In genomic region chr4:155491529-155492130, GRCm38 (mm10) we compare ENCODE assay signal across 8 mouse cellular contexts. TPM values are rescaled to one million over a fixed set of nuclear protein-coding genes. Genes with fewer than 3 reads are reported as not detected.
A peak's percentile ranks its signal among the peaks of the same experiment; 100 is the strongest.
DNase-seq lines count a peak whose midpoint lies in the region; ATAC-seq and TF ChIP-seq lines count a peak whose summit lies in the region.

No protein-coding gene starts in this region.

- peak overlapping the region; percentile 89 for H3K4me2 ChIP-seq in heart, embryonic 13.5 days
- peak overlapping the region; percentile 79 for H3K4me2 ChIP-seq in forebrain, embryonic 13.5 days
- H3K4me2 ChIP-seq in liver, embryonic 11.5 days, result peak overlapping the region; percentile 78

- no peak for TF ChIP-seq CTCF in olfactory bulb, adult 2 months (IDR thresholded peaks at IDR 0.05; ENCODE audit: insufficient read depth, low read depth, low read length)

- peak overlapping the region; percentile 79 for H3K4me3 ChIP-seq in heart, embryonic 13.5 days
- peak overlapping the region; percentile 100 for H3K4me3 ChIP-seq in forebrain, embryonic 13.5 days
- peak overlapping the region; percentile 93 for H3K4me3 ChIP-seq in liver, embryonic 11.5 days (ENCODE audit: low read depth, low read length)
- H3K4me3 ChIP-seq in olfactory bulb, adult 2 months (ENCODE audit: insufficient read depth, low read depth, low read length), result peak overlapping the region; percentile 97

- DNase-seq in heart, adult 9 months (ENCODE audit: low spot score in 2 of 2), result no peak
- DNase-seq in ES-CJ7 (ENCODE audit: low read depth, low spot score), result peak; percentile 37
- peak; percentile 75 for DNase-seq in liver, embryonic 11.5 days (ENCODE audit: low spot score)
- DNase-seq in urinary bladder, postnatal 36 days (ENCODE audit: low spot score in 2 of 2), result no peak
- no peak for DNase-seq in cerebellum, postnatal 4 days (ENCODE audit: low spot score in 2 of 2)

- peak overlapping the region; percentile 93 for H3K27ac ChIP-seq in heart, embryonic 13.5 days (replicated peaks)
- peak overlapping the region; percentile 94 for H3K27ac ChIP-seq in forebrain, embryonic 13.5 days
- peak overlapping the region; percentile 85 for H3K27ac ChIP-seq in liver, embryonic 11.5 days (ENCODE audit: low read depth, low read length)
- peak overlapping the region; percentile 82 for H3K27ac ChIP-seq in olfactory bulb, adult 2 months (ENCODE audit: insufficient read depth, low read depth, low read length)

- H3K9me3 ChIP-seq in heart, embryonic 13.5 days, result no peaks in the 10 kb centered on the region
- no peaks in the 10 kb centered on the region for H3K9me3 ChIP-seq in forebrain, embryonic 13.5 days (replicated peaks)
- H3K9me3 ChIP-seq in liver, embryonic 11.5 days (ENCODE audit: control insufficient read depth, low read length), result no peaks in the 10 kb centered on the region

- no peak for TF ChIP-seq POLR2A in olfactory bulb, adult 2 months (IDR thresholded peaks at IDR 0.05; ENCODE audit: insufficient read depth, low read depth, low read length)

- under 1% methylated on average over 49 of the region's 54 CpGs for WGBS in heart, embryonic 13.5 days
- WGBS in forebrain, embryonic 13.5 days, result under 1% methylated on average over 39 of the region's 54 CpGs
- under 1% methylated on average over 53 of the region's 54 CpGs for WGBS in liver, embryonic 11.5 days
- WGBS in olfactory bulb, adult 2 months, result 1% methylated on average over 54 of the region's 54 CpGs

- peaks cover 76% of the 10 kb centered on the region for H3K4me1 ChIP-seq in heart, embryonic 13.5 days
- H3K4me1 ChIP-seq in forebrain, embryonic 13.5 days, result peaks cover 51% of the 10 kb centered on the region
- H3K4me1 ChIP-seq in liver, embryonic 11.5 days (replicated peaks; ENCODE audit: control insufficient read depth, insufficient read depth, low read length), result peaks cover 59% of the 10 kb centered on the region
- H3K4me1 ChIP-seq in olfactory bulb, adult 2 months (ENCODE audit: control insufficient read depth, insufficient read depth, low read length), result peaks cover 9% of the 10 kb centered on the region; the same call in 1 of the 2 replicates

- H3K9ac ChIP-seq in heart, embryonic 13.5 days, result peak overlapping the region; percentile 100
- peak overlapping the region; percentile 100 for H3K9ac ChIP-seq in forebrain, embryonic 13.5 days
- peak overlapping the region; percentile 95 for H3K9ac ChIP-seq in liver, embryonic 11.5 days (ENCODE audit: low read depth, low read length)

- no peaks in the 10 kb centered on the region for H3K27me3 ChIP-seq in heart, embryonic 13.5 days (replicated peaks)
- no peaks in the 10 kb centered on the region for H3K27me3 ChIP-seq in forebrain, embryonic 13.5 days
- no peaks in the 10 kb centered on the region for H3K27me3 ChIP-seq in liver, embryonic 11.5 days (replicated peaks; ENCODE audit: control insufficient read depth, insufficient read depth, low read length)

- peak; percentile 5; the same call in 1 of the 2 replicates for ATAC-seq in heart, embryonic 13.5 days (ENCODE audit: extremely low read depth, insufficient number of reproducible peaks, low FRiP score, low TSS enrichment)
- peak; percentile 75 for ATAC-seq in forebrain, embryonic 13.5 days
- ATAC-seq in liver, embryonic 11.5 days (replicated peaks; ENCODE audit: low FRiP score), result peak; percentile 36; the same call in 1 of the 2 replicates

- H3K36me3 ChIP-seq in heart, embryonic 13.5 days, result no peaks in the 10 kb centered on the region
- no peaks in the 10 kb centered on the region for H3K36me3 ChIP-seq in forebrain, embryonic 13.5 days (ENCODE audit: poor library complexity, severe bottlenecking)
- no peaks in the 10 kb centered on the region for H3K36me3 ChIP-seq in liver, embryonic 11.5 days (ENCODE audit: control insufficient read depth, insufficient read depth, low read length)

RNA-seq across cellular contexts. Expression of gene Gnb1, which starts 0.5 kb away (rescaled TPM):
- polyA plus RNA-seq in heart, embryonic 13.5 days (2015; fragmentation: Nextera tagmentation; extraction: Ambion mirVana), result 345 and 378 TPM in 2 replicates
- 937 and 949 TPM in 2 replicates for polyA plus RNA-seq in forebrain, embryonic 13.5 days (2015; fragmentation: Nextera tagmentation; extraction: Ambion mirVana)
- 273 and 277 TPM in 2 replicates for polyA plus RNA-seq in liver, embryonic 11.5 days (2014; fragmentation: Nextera tagmentation; extraction: Ambion mirVana)
- polyA plus RNA-seq in olfactory bulb, adult 2 months (2012; ENCODE audit: insufficient read depth, insufficient read length, low replicate concordance, missing spikeins), result 260 and 372 TPM in 2 replicates

RNA-seq across cellular contexts. Expression of gene Tmem52, which starts 22.7 kb away (rescaled TPM):
- not detected in 2 replicates for polyA plus RNA-seq in heart, embryonic 13.5 days (2015; fragmentation: Nextera tagmentation; extraction: Ambion mirVana)
- 0.18 TPM in 1 of 2 replicates, not detected in the other for polyA plus RNA-seq in forebrain, embryonic 13.5 days (2015; fragmentation: Nextera tagmentation; extraction: Ambion mirVana)
- polyA plus RNA-seq in liver, embryonic 11.5 days (2014; fragmentation: Nextera tagmentation; extraction: Ambion mirVana), result not detected in 2 replicates
- polyA plus RNA-seq in olfactory bulb, adult 2 months (2012; ENCODE audit: insufficient read depth, insufficient read length, low replicate concordance, missing spikeins), result not detected in 2 replicates

Comparison
In these comparisons a context has a peak if more than half of its experiments do, and no peak if none do; other contexts are left out.
1. ATAC-seq: peak in every context shown above with its lines; median percentile 75 in forebrain, embryonic 13.5 days; 36 in liver, embryonic 11.5 days; 5 in heart, embryonic 13.5 days.
2. DNase-seq: peak in ES-CJ7 (single experiment) and liver, embryonic 11.5 days (single experiment); none in heart, adult 9 months (0 of 2), urinary bladder, postnatal 36 days (0 of 2) and cerebellum, postnatal 4 days (0 of 2).
3. Peak in every context shown above with its lines, with median percentiles within 50 percentile points of each other: H3K27ac ChIP-seq, H3K4me2 ChIP-seq, H3K4me3 ChIP-seq and H3K9ac ChIP-seq.